Mouse (Mus musculus) neural tube, embryonic 14.5 days (tissue): Measurements from ENCODE around the gene Dnajb1. TPM values are rescaled to one million over a fixed set of nuclear protein-coding genes. Genes with fewer than 3 reads are reported as not detected.
A peak's percentile ranks its signal among the peaks of the same experiment; 100 is the strongest.

Experiments used
- ATAC-seq: fragments of 200-750 bp; cut with Nextera tagmentation; 2 replicates; pipeline ENCODE4 v1.8.0; 2017; ENCODE audit warnings: low read depth, mild to moderate bottlenecking, moderate TSS enrichment, moderate library complexity
- H3K27ac ChIP-seq: fragments of 300-500 bp; sonication (generic); 2 replicates; pipeline ENCODE4 v1.5.1; 2014; ENCODE audit warnings: low read depth, mild to moderate bottlenecking, control low read depth, low read length, moderate library complexity, mixed read lengths
- H3K27me3 ChIP-seq: fragments of 300-500 bp; sonication (generic); 2 replicates; pipeline ENCODE4 v1.6.1; 2014; ENCODE audit warnings: low read length; ENCODE audit not compliant: control insufficient read depth, insufficient read depth
- H3K36me3 ChIP-seq: fragments of 300-500 bp; sonication (generic); 2 replicates; pipeline ENCODE4 v1.6.1; 2014; ENCODE audit warnings: low read length, mixed read lengths; ENCODE audit not compliant: control insufficient read depth, insufficient read depth
- H3K4me1 ChIP-seq: fragments of 300-500 bp; sonication (generic); 2 replicates; pipeline ENCODE4 v1.6.1; 2014; ENCODE audit warnings: low read length; ENCODE audit not compliant: control insufficient read depth, insufficient read depth
- H3K4me2 ChIP-seq: fragments of 300-500 bp; sonication (generic); 2 replicates; pipeline ENCODE4 v1.6.1; 2014; ENCODE audit warnings: mild to moderate bottlenecking, low read depth, low read length, control low read depth
- H3K4me3 ChIP-seq: fragments of 300-500 bp; sonication (generic); 2 replicates; pipeline ENCODE4 v1.5.1; 2014; ENCODE audit warnings: low read depth, low read length, control low read depth, mixed read lengths
- H3K9ac ChIP-seq: fragments of 300-500 bp; sonication (generic); replicated peaks from 2 replicates; pipeline ENCODE4 v1.6.1; 2014; ENCODE audit warnings: low read depth, mild to moderate bottlenecking, control low read depth, low read length, mixed read lengths
- H3K9me3 ChIP-seq: fragments of 300-500 bp; sonication (generic); 2 replicates; pipeline ENCODE4 v1.6.1; 2016; ENCODE audit warnings: low read length; ENCODE audit not compliant: control insufficient read depth
- WGBS: fragments of 180-500 bp; shearing (Covaris S2); extraction: QIAGEN DNeasy Blood & Tissue Kit; methylation state at CpG from one replicate; pipeline ENCODE4 v1.1.7; 2014; 5-methylcytosine and 5-hydroxymethylcytosine counted together
- polyA plus RNA-seq: library from polyadenylated mRNA; unstranded; fragments of >200 nt; fragmentation: Nextera tagmentation; extraction: Ambion mirVana; gene quantifications from 2 replicates; pipeline ENCODE4 v1.2.1, GENCODE M21; 2014

Gene Dnajb1
- polyA plus RNA-seq, 1 experiment from 2014 or later: 55.2 TPM

DNA sequence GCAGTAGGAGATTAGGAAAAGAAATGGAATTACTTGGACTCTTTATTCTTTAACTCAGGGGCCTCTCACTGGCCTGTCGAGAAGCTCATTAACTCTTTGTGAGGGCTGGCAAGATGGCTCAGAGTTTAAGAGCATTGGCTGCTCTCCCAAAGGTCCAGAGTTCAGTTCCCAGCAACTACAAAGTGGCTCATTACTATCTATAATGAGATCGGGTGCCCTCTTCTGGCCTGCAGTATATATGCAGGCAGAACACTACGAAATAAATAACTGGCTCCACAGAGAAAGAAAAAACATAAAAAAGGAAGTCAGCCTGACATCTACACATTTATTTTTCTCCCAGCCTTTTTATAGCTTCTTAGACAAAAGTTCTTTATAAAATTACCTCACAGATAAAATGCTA lies 11.6 kb upstream of the Dnajb1 start:
- WGBS: 21% methylated on average over 3 of the region's 3 CpGs
- no peak overlapping the region for H3K9ac ChIP-seq
- H3K27me3 ChIP-seq: no peaks in the 10 kb centered on the region

DNA sequence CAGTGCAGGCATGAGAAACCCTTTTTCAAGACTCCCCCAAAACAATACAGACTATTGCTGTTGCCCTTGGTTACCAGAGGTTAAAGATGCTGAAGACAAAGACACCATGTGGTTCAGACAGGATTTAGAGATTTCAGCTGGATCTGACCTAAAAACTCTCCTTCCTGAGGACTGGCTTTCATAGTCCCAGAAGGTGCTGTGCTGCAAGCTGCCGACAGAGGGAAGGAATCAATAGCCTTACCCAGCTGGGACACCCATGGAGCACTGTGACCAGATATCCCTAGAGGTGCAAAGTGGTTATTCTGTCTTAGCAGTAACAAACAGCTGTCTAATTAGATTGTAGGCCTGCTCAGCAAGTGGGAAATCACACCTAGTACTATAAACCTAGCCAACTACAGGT lies 9.8 kb upstream of the Dnajb1 start:
- ATAC-seq: no peak
- no peak overlapping the region for H3K4me2 ChIP-seq
- no peak overlapping the region for H3K4me3 ChIP-seq
- H3K4me1 ChIP-seq: no peaks in the 10 kb centered on the region; the same call in 1 of the 2 replicates
- H3K9ac ChIP-seq: no peak overlapping the region
- H3K27me3 ChIP-seq: no peaks in the 10 kb centered on the region
- H3K9me3 ChIP-seq: no peaks in the 10 kb centered on the region
- H3K36me3 ChIP-seq: no peaks in the 10 kb centered on the region
- WGBS: 4% methylated on average over 1 of the region's 1 CpGs
- no peak overlapping the region for H3K27ac ChIP-seq

More for the DNA sequence above, 11.6 kb upstream of the Dnajb1 start:
- Histone ChIP-seq H3K4me3 (no peak overlapping the region), H3K4me2 (no peak overlapping the region), H3K4me1 (peaks cover 17% of the 10 kb centered on the region), H3K36me3 (peaks cover 2% of the 10 kb centered on the region; the same call in 1 of the 2 replicates), H3K27ac (no peak overlapping the region), H3K9me3 (no peaks in the 10 kb centered on the region)
- no peak for ATAC-seq

DNA sequence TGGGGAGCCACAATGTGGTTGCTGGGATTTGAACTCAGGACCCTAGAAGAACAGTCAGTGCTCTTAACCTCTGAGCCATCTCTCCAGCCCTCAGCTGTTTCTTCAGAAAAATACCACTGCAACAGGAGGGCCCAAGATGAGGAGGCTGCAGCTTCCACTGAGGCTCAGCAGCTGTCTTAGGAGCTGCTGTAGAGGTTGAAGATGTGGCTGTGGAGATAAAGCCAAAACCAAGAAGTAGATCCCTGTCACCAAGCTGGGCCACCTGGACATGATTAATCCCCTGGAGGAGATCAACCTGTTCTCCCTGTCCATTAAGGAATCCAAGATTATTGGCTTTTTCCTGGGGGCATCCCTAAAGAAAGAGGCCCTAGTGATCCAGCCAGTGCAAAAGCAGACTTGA lies 8.2 kb upstream of the Dnajb1 start:
- Histone ChIP-seq H3K27ac (no peak overlapping the region), H3K9ac (no peak overlapping the region), H3K4me2 (no peak overlapping the region), H3K27me3 (no peaks in the 10 kb centered on the region), H3K36me3 (no peaks in the 10 kb centered on the region), H3K9me3 (no peaks in the 10 kb centered on the region), H3K4me1 (no peaks in the 10 kb centered on the region), H3K4me3 (no peak overlapping the region)
- ATAC-seq: no peak

DNA sequence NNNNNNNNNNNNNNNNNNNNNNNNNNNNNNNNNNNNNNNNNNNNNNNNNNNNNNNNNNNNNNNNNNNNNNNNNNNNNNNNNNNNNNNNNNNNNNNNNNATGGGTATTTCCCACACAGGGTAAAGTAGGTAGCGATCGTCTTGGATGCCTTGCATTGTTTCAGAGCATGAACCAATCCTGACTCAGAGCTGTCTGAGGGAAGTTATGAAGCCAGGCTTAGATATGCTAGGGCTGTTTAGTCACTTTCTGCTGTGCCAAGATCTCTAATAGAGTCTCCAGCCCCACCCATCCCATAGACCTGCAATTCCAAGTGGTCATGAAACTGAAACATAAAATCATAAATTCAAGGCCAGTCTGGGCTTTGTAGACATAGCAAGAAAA lies 5.4 kb upstream of the Dnajb1 start:
- ATAC-seq: no peak
- H3K9ac ChIP-seq: no peak overlapping the region
- no peaks in the 10 kb centered on the region for H3K27me3 ChIP-seq
- H3K4me2 ChIP-seq: no peak overlapping the region
- 78% methylated on average over 2 of the region's 2 CpGs for WGBS
- no peak overlapping the region for H3K27ac ChIP-seq
- no peak overlapping the region for H3K4me3 ChIP-seq
- no peaks in the 10 kb centered on the region for H3K9me3 ChIP-seq
- no peaks in the 10 kb centered on the region for H3K36me3 ChIP-seq
- peaks cover 7% of the 10 kb centered on the region; the same call in 1 of the 2 replicates for H3K4me1 ChIP-seq

DNA sequence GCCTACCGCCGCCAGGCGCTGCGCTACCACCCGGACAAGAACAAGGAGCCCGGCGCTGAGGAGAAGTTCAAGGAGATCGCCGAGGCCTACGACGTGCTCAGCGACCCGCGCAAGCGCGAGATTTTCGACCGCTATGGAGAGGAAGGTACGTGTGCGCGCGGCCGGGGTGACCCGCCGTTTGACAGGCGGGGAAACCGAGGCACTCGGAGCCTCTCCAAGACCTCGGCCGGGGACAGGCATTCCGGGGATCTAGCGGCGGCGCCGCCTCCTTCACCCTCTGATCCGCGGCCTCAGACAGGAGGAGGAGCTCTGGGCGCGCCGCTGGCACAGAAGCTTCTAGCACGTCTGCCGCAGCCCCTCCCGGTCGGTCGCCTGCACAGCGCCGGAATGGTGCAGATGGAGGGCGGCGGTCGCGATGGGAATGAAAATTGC lies 421 bp downstream of the Dnajb1 start:
- peak overlapping the region; percentile 77 for H3K4me3 ChIP-seq
- peak; percentile 75 for ATAC-seq
- peaks cover 32% of the 10 kb centered on the region for H3K36me3 ChIP-seq
- peak overlapping the region; percentile 97 for H3K27ac ChIP-seq
- under 1% methylated on average over 51 of the region's 51 CpGs for WGBS
- no peaks in the 10 kb centered on the region for H3K9me3 ChIP-seq
- H3K27me3 ChIP-seq: no peaks in the 10 kb centered on the region
- peak overlapping the region; percentile 96 for H3K4me2 ChIP-seq
- peak overlapping the region; percentile 85 for H3K9ac ChIP-seq
- peaks cover 18% of the 10 kb centered on the region for H3K4me1 ChIP-seq

DNA sequence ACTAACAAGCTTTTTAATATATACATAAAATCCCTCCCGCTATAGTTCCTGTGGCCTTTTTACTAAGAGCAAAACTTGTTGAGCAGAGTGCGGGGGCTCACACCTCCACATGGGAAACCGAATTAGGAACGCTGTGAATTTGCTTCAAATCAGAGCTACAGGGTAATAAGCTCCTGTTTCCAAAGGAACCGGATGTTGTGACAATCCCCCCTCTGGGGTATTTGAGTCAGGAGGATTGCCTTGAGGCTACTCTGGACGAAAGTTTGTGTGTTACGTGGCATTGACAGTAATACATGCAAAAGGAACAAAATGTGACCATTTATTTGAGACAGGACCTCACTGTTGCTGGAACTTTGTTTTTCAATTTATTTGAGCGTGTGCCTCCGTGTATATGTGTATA lies 1.1 kb downstream of the Dnajb1 start:
- peak overlapping the region; percentile 96 for H3K4me2 ChIP-seq
- peak overlapping the region; percentile 97 for H3K27ac ChIP-seq
- H3K9me3 ChIP-seq: no peaks in the 10 kb centered on the region
- WGBS: 37% methylated on average over 9 of the region's 9 CpGs
- H3K4me1 ChIP-seq: peaks cover 18% of the 10 kb centered on the region
- ATAC-seq: no peak
- peak overlapping the region; percentile 77 for H3K4me3 ChIP-seq
- no peaks in the 10 kb centered on the region for H3K27me3 ChIP-seq
- H3K9ac ChIP-seq: peak overlapping the region; percentile 85
- peaks cover 32% of the 10 kb centered on the region for H3K36me3 ChIP-seq

DNA sequence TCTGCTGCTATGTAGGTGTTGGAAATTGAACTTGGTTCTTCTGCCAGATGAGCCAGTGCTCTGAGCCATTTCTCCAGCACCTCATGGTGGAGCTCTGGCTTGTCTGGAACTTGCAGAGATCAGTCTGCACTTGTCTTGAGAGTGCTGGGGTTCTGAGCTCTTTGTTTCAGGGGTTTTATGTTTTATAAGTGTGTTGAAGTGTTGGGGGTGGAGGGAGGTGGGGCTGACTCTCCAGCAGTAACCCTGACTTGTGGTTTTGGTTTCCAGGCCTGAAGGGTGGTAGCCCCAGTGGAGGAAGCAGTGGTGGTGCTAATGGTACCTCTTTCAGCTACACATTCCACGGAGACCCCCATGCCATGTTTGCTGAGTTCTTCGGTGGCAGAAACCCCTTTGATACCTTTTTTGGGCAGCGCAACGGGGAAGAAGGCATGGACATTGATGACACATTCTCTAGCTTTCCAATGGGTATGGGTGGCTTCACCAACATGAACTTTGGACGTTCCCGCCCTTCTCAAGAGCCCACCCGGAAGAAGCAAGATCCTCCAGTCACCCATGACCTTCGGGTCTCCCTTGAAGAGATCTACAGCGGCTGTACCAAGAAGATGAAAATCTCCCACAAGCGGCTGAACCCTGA lies 1.7 kb downstream of the Dnajb1 start:
- H3K36me3 ChIP-seq: peaks cover 32% of the 10 kb centered on the region
- peaks cover 18% of the 10 kb centered on the region for H3K4me1 ChIP-seq
- peak overlapping the region; percentile 77 for H3K4me3 ChIP-seq
- H3K27me3 ChIP-seq: no peaks in the 10 kb centered on the region
- 94% methylated on average over 10 of the region's 10 CpGs for WGBS
- no peaks in the 10 kb centered on the region for H3K9me3 ChIP-seq
- peak overlapping the region; percentile 85 for H3K9ac ChIP-seq
- no peak for ATAC-seq
- peak overlapping the region; percentile 96 for H3K4me2 ChIP-seq
- no peak overlapping the region for H3K27ac ChIP-seq

DNA sequence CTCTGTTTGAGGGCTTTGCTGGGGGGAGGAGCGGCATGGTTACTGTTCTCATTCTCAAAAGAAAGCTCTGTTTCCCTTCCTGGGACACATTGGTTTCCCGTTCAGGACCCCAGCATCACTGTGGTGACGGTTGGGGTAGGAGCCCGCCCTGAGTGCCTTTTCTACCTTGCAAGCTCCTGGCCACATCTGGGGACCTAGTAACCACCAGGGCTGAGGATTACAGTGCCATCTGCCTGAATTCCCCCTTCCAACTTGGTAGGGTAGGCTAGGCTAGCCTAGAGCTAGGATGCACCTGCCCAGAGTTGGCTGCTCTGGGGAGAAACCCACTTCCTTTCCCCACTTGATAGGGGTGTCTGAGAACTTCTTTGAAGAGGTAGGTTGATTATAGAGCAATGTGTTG lies 3.9 kb downstream of the Dnajb1 start:
- no peak overlapping the region for H3K4me3 ChIP-seq
- ATAC-seq: no peak
- H3K36me3 ChIP-seq: peaks cover 32% of the 10 kb centered on the region
- WGBS: 93% methylated on average over 4 of the region's 4 CpGs
- no peak overlapping the region for H3K27ac ChIP-seq
- no peak overlapping the region for H3K4me2 ChIP-seq
- peaks cover 17% of the 10 kb centered on the region for H3K4me1 ChIP-seq
- no peaks in the 10 kb centered on the region for H3K27me3 ChIP-seq
- H3K9ac ChIP-seq: no peak overlapping the region
- H3K9me3 ChIP-seq: no peaks in the 10 kb centered on the region

DNA sequence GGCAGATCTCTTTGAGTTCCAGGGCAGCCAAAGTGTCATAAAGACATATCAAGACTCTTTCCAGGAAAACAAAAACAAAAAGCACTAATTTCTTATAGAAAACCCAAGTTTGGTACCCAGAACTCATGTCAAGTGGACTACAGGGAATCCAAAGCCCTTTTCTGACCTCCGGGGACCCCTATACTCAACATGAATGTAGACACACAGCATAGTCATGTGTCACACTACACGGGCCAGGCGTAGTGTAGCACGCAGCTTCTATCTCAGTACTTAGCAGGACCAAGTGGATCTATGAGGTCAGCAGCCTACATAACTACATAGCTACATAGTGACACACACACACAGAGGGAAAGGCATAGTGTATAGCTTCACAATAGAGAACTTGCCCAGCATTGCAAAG lies 5.7 kb downstream of the Dnajb1 start:
- no peaks in the 10 kb centered on the region for H3K27me3 ChIP-seq
- WGBS: 92% methylated on average over 4 of the region's 4 CpGs
- no peak overlapping the region for H3K9ac ChIP-seq
- no peak overlapping the region for H3K27ac ChIP-seq
- H3K4me2 ChIP-seq: no peak overlapping the region
- H3K4me1 ChIP-seq: peaks cover 12% of the 10 kb centered on the region
- no peak overlapping the region for H3K4me3 ChIP-seq
- ATAC-seq: no peak
- peaks cover 32% of the 10 kb centered on the region for H3K36me3 ChIP-seq
- H3K9me3 ChIP-seq: no peaks in the 10 kb centered on the region
